24 mouse cellular contexts compared by ENCODE assay signal in the genomic region with DNA sequence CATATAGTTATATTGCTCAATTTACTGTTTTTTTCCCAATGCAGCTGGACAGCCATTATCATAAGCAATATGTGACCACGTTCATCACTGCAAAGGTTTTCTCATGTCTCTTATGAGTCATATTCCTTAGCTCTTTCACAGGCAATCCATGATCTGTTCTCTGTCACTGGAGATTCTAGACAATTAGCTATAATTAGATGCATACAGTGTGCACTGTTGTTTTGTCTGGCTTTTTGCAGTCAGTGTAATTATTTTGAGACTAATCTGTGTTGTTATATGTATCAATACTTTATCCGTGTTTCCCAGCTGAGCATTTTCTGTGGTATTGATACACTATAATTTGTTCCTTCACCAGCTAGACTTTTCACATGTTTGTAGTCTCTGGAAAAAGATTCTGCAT.
DNase-seq lines count a peak whose midpoint lies in the region; ATAC-seq lines count a peak whose summit lies in the region.
"Had no signal": no experiment of that assay in that cellular context is flagged by ENCODE, and none has a peak within 500 bp of the region (broad histone marks: within the 10 kb centered on the region; RNA-seq: fewer than 3 reads in every experiment).

No protein-coding gene starts in this region.

- no peak overlapping the region for H3K4me3 ChIP-seq in hindbrain, embryonic 13.5 days
- H3K4me3 ChIP-seq in hindbrain, embryonic 10.5 days: no peak overlapping the region
- H3K4me3 ChIP-seq in hindbrain, embryonic 15.5 days: no peak overlapping the region
- no peak overlapping the region for H3K4me3 ChIP-seq in hindbrain, embryonic 12.5 days
- H3K4me3 ChIP-seq in neural tube, embryonic 13.5 days: no peak overlapping the region
- H3K4me3 ChIP-seq: embryonic facial prominence, embryonic 10.5 days; embryonic facial prominence, embryonic 12.5 days; forebrain, embryonic 13.5 days had no signal

- no peaks in the 10 kb centered on the region for H3K4me1 ChIP-seq in hindbrain, embryonic 13.5 days (replicated peaks)
- no peaks in the 10 kb centered on the region for H3K4me1 ChIP-seq in hindbrain, embryonic 10.5 days (replicated peaks)
- no peaks in the 10 kb centered on the region for H3K4me1 ChIP-seq in hindbrain, embryonic 15.5 days (replicated peaks)
- H3K4me1 ChIP-seq in hindbrain, embryonic 12.5 days: no peaks in the 10 kb centered on the region
- H3K4me1 ChIP-seq in neural tube, embryonic 13.5 days (replicated peaks): no peaks in the 10 kb centered on the region
- H3K4me1 ChIP-seq: embryonic facial prominence, embryonic 10.5 days; embryonic facial prominence, embryonic 12.5 days; forebrain, embryonic 13.5 days had no signal

- DNase-seq in hindbrain, embryonic 10.5 days (ENCODE audit: low spot score): no peak
- DNase-seq in neural tube, embryonic 10.5 days (ENCODE audit: extremely low spot score, low spot score): no peak
- no peak for DNase-seq in kidney, postnatal 25 days
- DNase-seq: adrenal gland, adult 8-10 months; adrenal gland, postnatal 14 days; adrenal gland, postnatal 36 days; B cell, adult 2 months; cerebellum, adult 11-12 months; cerebellum, adult 2 months; cerebellum, adult 9-10 months; cerebellum, postnatal 10 days; cerebellum, postnatal 25 days had no signal

- peak; percentile 86 for ATAC-seq in hindbrain, embryonic 13.5 days (ENCODE audit: low FRiP score)
- ATAC-seq in hindbrain, embryonic 15.5 days (ENCODE audit: low FRiP score, low read depth): peak; percentile 61
- ATAC-seq in hindbrain, embryonic 12.5 days (ENCODE audit: low FRiP score): no peak
- peak; percentile 86 for ATAC-seq in neural tube, embryonic 13.5 days (ENCODE audit: low read depth)
- ATAC-seq: activated CD4-positive, CD25-positive, alpha-beta regulatory T cell, adult 4 months; CD4-positive, CD25-positive, alpha-beta regulatory T cell, adult 4 months; forebrain, embryonic 13.5 days; Patski had no signal

- no peak overlapping the region for H3K9ac ChIP-seq in hindbrain, embryonic 13.5 days
- no peak overlapping the region for H3K9ac ChIP-seq in hindbrain, embryonic 15.5 days
- no peak overlapping the region for H3K9ac ChIP-seq in hindbrain, embryonic 12.5 days
- H3K9ac ChIP-seq in neural tube, embryonic 13.5 days: no peak overlapping the region
- H3K9ac ChIP-seq: embryonic facial prominence, embryonic 12.5 days; forebrain, embryonic 13.5 days had no signal

- no peaks in the 10 kb centered on the region for H3K9me3 ChIP-seq in hindbrain, embryonic 13.5 days
- no peaks in the 10 kb centered on the region for H3K9me3 ChIP-seq in hindbrain, embryonic 10.5 days
- no peaks in the 10 kb centered on the region for H3K9me3 ChIP-seq in hindbrain, embryonic 15.5 days
- H3K9me3 ChIP-seq in hindbrain, embryonic 12.5 days (replicated peaks): no peaks in the 10 kb centered on the region
- H3K9me3 ChIP-seq in neural tube, embryonic 13.5 days: no peaks in the 10 kb centered on the region
- H3K9me3 ChIP-seq: embryonic facial prominence, embryonic 10.5 days; embryonic facial prominence, embryonic 12.5 days; forebrain, embryonic 13.5 days; G1E had no signal

- H3K27ac ChIP-seq in hindbrain, embryonic 13.5 days: no peak overlapping the region
- no peak overlapping the region for H3K27ac ChIP-seq in hindbrain, embryonic 10.5 days
- H3K27ac ChIP-seq in hindbrain, embryonic 15.5 days (replicated peaks): no peak overlapping the region
- no peak overlapping the region for H3K27ac ChIP-seq in hindbrain, embryonic 12.5 days
- peak overlapping the region; percentile 46; the same call in 1 of the 2 replicates for H3K27ac ChIP-seq in neural tube, embryonic 13.5 days (replicated peaks)
- H3K27ac ChIP-seq: embryonic facial prominence, embryonic 10.5 days; embryonic facial prominence, embryonic 12.5 days; forebrain, embryonic 13.5 days had no signal

- H3K4me2 ChIP-seq in hindbrain, embryonic 13.5 days: no peak overlapping the region
- H3K4me2 ChIP-seq in hindbrain, embryonic 15.5 days: no peak overlapping the region
- H3K4me2 ChIP-seq in hindbrain, embryonic 12.5 days (replicated peaks): no peak overlapping the region
- H3K4me2 ChIP-seq in neural tube, embryonic 13.5 days: no peak overlapping the region
- H3K4me2 ChIP-seq: embryonic facial prominence, embryonic 12.5 days; forebrain, embryonic 13.5 days had no signal

- no peaks in the 10 kb centered on the region for H3K36me3 ChIP-seq in hindbrain, embryonic 13.5 days
- H3K36me3 ChIP-seq in hindbrain, embryonic 10.5 days: no peaks in the 10 kb centered on the region
- no peaks in the 10 kb centered on the region for H3K36me3 ChIP-seq in hindbrain, embryonic 15.5 days
- H3K36me3 ChIP-seq in hindbrain, embryonic 12.5 days: no peaks in the 10 kb centered on the region
- H3K36me3 ChIP-seq in neural tube, embryonic 13.5 days: no peaks in the 10 kb centered on the region
- H3K36me3 ChIP-seq: embryonic facial prominence, embryonic 10.5 days; embryonic facial prominence, embryonic 12.5 days; G1E had no signal

- H3K27me3 ChIP-seq in hindbrain, embryonic 13.5 days: no peaks in the 10 kb centered on the region
- H3K27me3 ChIP-seq in hindbrain, embryonic 10.5 days (ENCODE audit: insufficient read depth, poor library complexity, severe bottlenecking): no peaks in the 10 kb centered on the region
- no peaks in the 10 kb centered on the region for H3K27me3 ChIP-seq in hindbrain, embryonic 15.5 days
- H3K27me3 ChIP-seq in hindbrain, embryonic 12.5 days: no peaks in the 10 kb centered on the region
- no peaks in the 10 kb centered on the region for H3K27me3 ChIP-seq in neural tube, embryonic 13.5 days
- H3K27me3 ChIP-seq: CH12.LX; embryonic facial prominence, embryonic 12.5 days; forebrain, embryonic 13.5 days; Patski had no signal

- WGBS in hindbrain, embryonic 13.5 days: 66% methylated on average over 2 of the region's 2 CpGs
- WGBS in hindbrain, embryonic 10.5 days: 86% methylated on average over 2 of the region's 2 CpGs
- WGBS in hindbrain, embryonic 15.5 days: 80% methylated on average over 2 of the region's 2 CpGs
- WGBS in hindbrain, embryonic 12.5 days: 78% methylated on average over 2 of the region's 2 CpGs
- 71% methylated on average over 2 of the region's 2 CpGs for WGBS in neural tube, embryonic 13.5 days
